ENCODE assay signal across 9 mouse cellular contexts in genomic region chr2:33877663-33878360, GRCm38 (mm10). TPM values are rescaled to one million over a fixed set of nuclear protein-coding genes. Genes with fewer than 3 reads are reported as not detected.
DNase-seq lines count a peak whose midpoint lies in the region; ATAC-seq and TF ChIP-seq lines count a peak whose summit lies in the region.
"Had no signal": no experiment of that assay in that cellular context is flagged by ENCODE, and none has a peak within 500 bp of the region (broad histone marks: within the 10 kb centered on the region; RNA-seq: fewer than 3 reads in every experiment).

No protein-coding gene starts in this region.

- H3K27me3 ChIP-seq in lung, embryonic 14.5 days (ENCODE audit: insufficient read depth, low read length), result no peaks in the 10 kb centered on the region
- no peaks in the 10 kb centered on the region for H3K27me3 ChIP-seq in hindbrain, embryonic 14.5 days (ENCODE audit: control insufficient read depth, insufficient read depth, low read length)
- no peaks in the 10 kb centered on the region for H3K27me3 ChIP-seq in neural tube, embryonic 13.5 days

- peak; percentile 30 to 34 for DNase-seq in adrenal gland, postnatal 36 days
- no peak for DNase-seq in adrenal gland, adult 18-20 months (ENCODE audit: low spot score in 2 of 2)
- DNase-seq in lung, embryonic 14.5 days, result no peak
- DNase-seq in lung, adult 2 months, result no peak
- DNase-seq in hindbrain, embryonic 14.5 days (ENCODE audit: low spot score), result no peak
- no peak for DNase-seq in c-Kit-positive CD71-positive TER-119-positive erythroid progenitor cells, embryonic 14.5 days (ENCODE audit: low spot score)
- no peak for DNase-seq in cerebellum, adult 11 months
- DNase-seq: lung, postnatal 10 days had no signal

- no peak for TF ChIP-seq CTCF in lung, embryonic 14.5 days (IDR thresholded peaks at IDR 0.05; ENCODE audit: low read depth)
- no peak for TF ChIP-seq CTCF in lung, adult 2 months (IDR thresholded peaks at IDR 0.05; ENCODE audit: insufficient read depth, low read length)

- WGBS in lung, embryonic 14.5 days, result 79% methylated on average over 6 of the region's 6 CpGs
- WGBS in lung, adult 2 months, result 82% methylated on average over 6 of the region's 6 CpGs
- WGBS in hindbrain, embryonic 14.5 days, result 50% methylated on average over 6 of the region's 6 CpGs
- WGBS in neural tube, embryonic 13.5 days, result 23% methylated on average over 6 of the region's 6 CpGs

- H3K36me3 ChIP-seq in lung, embryonic 14.5 days (ENCODE audit: insufficient read depth), result peaks cover 14% of the 10 kb centered on the region; the same call in 1 of the 2 replicates
- H3K36me3 ChIP-seq in hindbrain, embryonic 14.5 days (replicated peaks; ENCODE audit: control insufficient read depth, insufficient read depth), result peaks cover 10% of the 10 kb centered on the region
- H3K36me3 ChIP-seq in neural tube, embryonic 13.5 days, result peaks cover 16% of the 10 kb centered on the region

- TF ChIP-seq POLR2A in lung, adult 2 months (IDR thresholded peaks at IDR 0.05; ENCODE audit: borderline replicate concordance, extremely low read depth, low read depth, low read length), result no peak

- no peak overlapping the region for H3K4me2 ChIP-seq in lung, embryonic 14.5 days
- H3K4me2 ChIP-seq in hindbrain, embryonic 14.5 days (replicated peaks), result no peak overlapping the region
- peak overlapping the region; percentile 13; the same call in 1 of the 2 replicates for H3K4me2 ChIP-seq in neural tube, embryonic 13.5 days

- no peak overlapping the region for H3K4me3 ChIP-seq in lung, embryonic 14.5 days (ENCODE audit: low read depth, low read length)
- no peak overlapping the region for H3K4me3 ChIP-seq in lung, adult 2 months (replicated peaks; ENCODE audit: extremely low read depth, low read depth, low read length)
- H3K4me3 ChIP-seq in hindbrain, embryonic 14.5 days (replicated peaks; ENCODE audit: low read length), result no peak overlapping the region
- no peak overlapping the region for H3K4me3 ChIP-seq in neural tube, embryonic 13.5 days

- H3K4me1 ChIP-seq in lung, embryonic 14.5 days (ENCODE audit: insufficient read depth), result peaks cover 35% of the 10 kb centered on the region
- H3K4me1 ChIP-seq in lung, adult 2 months (ENCODE audit: control insufficient read depth, insufficient read depth, low read length), result peaks cover 28% of the 10 kb centered on the region
- H3K4me1 ChIP-seq in hindbrain, embryonic 14.5 days (replicated peaks; ENCODE audit: control insufficient read depth, insufficient read depth, low read length), result peaks cover 71% of the 10 kb centered on the region
- peaks cover 97% of the 10 kb centered on the region for H3K4me1 ChIP-seq in neural tube, embryonic 13.5 days (replicated peaks)

- no peaks in the 10 kb centered on the region for H3K9me3 ChIP-seq in lung, embryonic 14.5 days (ENCODE audit: low read depth, low read length)
- H3K9me3 ChIP-seq in hindbrain, embryonic 14.5 days (ENCODE audit: control insufficient read depth, low read length), result no peaks in the 10 kb centered on the region
- H3K9me3 ChIP-seq in neural tube, embryonic 13.5 days, result no peaks in the 10 kb centered on the region

- peak overlapping the region; percentile 94 for H3K27ac ChIP-seq in lung, embryonic 14.5 days (ENCODE audit: low read depth)
- H3K27ac ChIP-seq in hindbrain, embryonic 14.5 days, result peak overlapping the region; percentile 98
- H3K27ac ChIP-seq in neural tube, embryonic 13.5 days (replicated peaks), result peak overlapping the region; percentile 97

- ATAC-seq in lung, embryonic 14.5 days (ENCODE audit: insufficient read depth), result no peak
- no peak for ATAC-seq in hindbrain, embryonic 14.5 days (ENCODE audit: low FRiP score)
- no peak for ATAC-seq in neural tube, embryonic 13.5 days (ENCODE audit: low read depth)

- no peak overlapping the region for H3K9ac ChIP-seq in lung, embryonic 14.5 days
- peak overlapping the region; percentile 52 for H3K9ac ChIP-seq in hindbrain, embryonic 14.5 days
- H3K9ac ChIP-seq in neural tube, embryonic 13.5 days, result peak overlapping the region; percentile 54

RNA-seq across cellular contexts. Expression of gene Mvb12b, which starts 9.9 kb away (rescaled TPM):
- total RNA-seq in adrenal gland, postnatal 36 days (2021), result 10 to 100 TPM; 19.7 to 22.7 TPM
- total RNA-seq in adrenal gland, adult 18-20 months (2021), result 10 to 100 TPM; 17.4 to 21.9 TPM
- 20.7 and 24.8 TPM in 2 replicates for polyA plus RNA-seq in lung, embryonic 14.5 days (2014; fragmentation: Nextera tagmentation; extraction: Ambion mirVana)
- 47.0 and 49.9 TPM in 2 replicates for polyA plus RNA-seq in lung, adult 2 months (2012; rRNA removed)
- polyA plus RNA-seq in hindbrain, embryonic 14.5 days (2014; fragmentation: Nextera tagmentation; extraction: Ambion mirVana), result 48.0 and 54.9 TPM in 2 replicates
- 60.5 and 67.6 TPM in 2 replicates for polyA plus RNA-seq in neural tube, embryonic 13.5 days (2015; fragmentation: Nextera tagmentation; extraction: Ambion mirVana)

Comparison
In these comparisons a context has a peak if more than half of its experiments do, and no peak if none do; other contexts are left out.
1. DNase-seq: peak in adrenal gland, postnatal 36 days (2 of 2); none in adrenal gland, adult 18-20 months (0 of 2), lung, embryonic 14.5 days (single experiment), lung, adult 2 months (single experiment), hindbrain, embryonic 14.5 days (single experiment), c-Kit-positive CD71-positive TER-119-positive erythroid progenitor cells, embryonic 14.5 days (single experiment) and cerebellum, adult 11 months (single experiment).
2. Peak in every context shown above with its lines, with median percentiles within 50 percentile points of each other: H3K27ac ChIP-seq.